Mouse (Mus musculus) CH12.LX (cell line): ENCODE measurements around the gene Nxph1. TPM values are rescaled to one million over a fixed set of nuclear protein-coding genes. Genes with fewer than 3 reads are reported as not detected.

Experiments used
- DNase-seq: peaks from one replicate; pipeline ENCODE4 v3.0.0-alpha.2; 2013; ENCODE audit errors: extremely low read depth
- H3K27ac ChIP-seq: 2 replicates; pipeline ENCODE4 v1.5.1; 2012; ENCODE audit warnings: low read depth, mild to moderate bottlenecking, control low read depth, moderate library complexity; ENCODE audit not compliant: insufficient read depth
- H3K27me3 ChIP-seq: replicated peaks from 2 replicates; pipeline ENCODE3; 2012; ENCODE audit warnings: inconsistent platforms
- H3K36me3 ChIP-seq, 2 experiments: replicated peaks in 1 of 2; 2 replicates each; pipeline versions ENCODE3 to v1.6.1; 2012; ENCODE audit warnings: inconsistent platforms in 1 of 2, low read length in 1 of 2, mild to moderate bottlenecking in 1 of 2, mixed read lengths in 1 of 2, moderate library complexity in 1 of 2; ENCODE audit not compliant: control insufficient read depth in 1 of 2, insufficient read depth in 1 of 2
- H3K4me1 ChIP-seq, 2 experiments: 2 replicates each; pipeline ENCODE4 v1.6.1; 2012; ENCODE audit warnings: inconsistent platforms in 1 of 2, moderate library complexity in 1 of 2; ENCODE audit not compliant: insufficient read depth in 2 of 2, control insufficient read depth in 1 of 2
- H3K4me2 ChIP-seq: 2 replicates; pipeline ENCODE4 v1.6.1; 2012; ENCODE audit warnings: low read depth, mild to moderate bottlenecking, control low read depth; ENCODE audit not compliant: poor library complexity, insufficient read depth, severe bottlenecking
- H3K4me3 ChIP-seq, 3 experiments: fragments of 150-350 bp in 1 of 3; sonication (generic) in 1 of 3; replicated peaks in 1 of 3; 2 replicates each; pipeline versions ENCODE3 to v1.5.1; 2011 to 2012; ENCODE audit warnings: low read depth in 2 of 3, low read length in 2 of 3, mild to moderate bottlenecking in 2 of 3, moderate library complexity in 2 of 3, control low read depth in 1 of 3, improper control_type of control experiment in 1 of 3, inconsistent platforms in 1 of 3, mixed read lengths in 1 of 3; ENCODE audit not compliant: poor library complexity in 1 of 3
- H3K79me2 ChIP-seq: replicated peaks from 2 replicates; pipeline ENCODE4 v1.6.1; 2012; ENCODE audit warnings: mild to moderate bottlenecking, moderate library complexity; ENCODE audit not compliant: control insufficient read depth, poor library complexity, insufficient read depth, severe bottlenecking; ENCODE audit errors: extremely low read depth
- H3K9ac ChIP-seq: 2 replicates; pipeline ENCODE4 v1.6.1; 2012; ENCODE audit warnings: low read depth, mild to moderate bottlenecking, control low read depth, moderate library complexity; ENCODE audit not compliant: insufficient read depth
- H3K9me3 ChIP-seq: replicated peaks from 2 replicates; pipeline ENCODE3; 2012; ENCODE audit warnings: low read length, inconsistent platforms, mixed read lengths
- CTCF ChIP-seq, 2 experiments: IDR thresholded peaks in 1 of 2; conservative IDR thresholded peaks in 1 of 2; 2 replicates each; pipeline ENCODE4 v1.5.1; 2011 to 2012; ENCODE audit warnings: low read depth in 2 of 2, low read length in 2 of 2, improper control_type of control experiment in 1 of 2, inconsistent platforms in 1 of 2, mild to moderate bottlenecking in 1 of 2, moderate library complexity in 1 of 2
- ELF1 ChIP-seq: IDR thresholded peaks from 2 replicates; pipeline ENCODE4 v1.6.1; 2014; ENCODE audit warnings: low read depth, mild to moderate bottlenecking, inconsistent platforms, low read length, improper control_type of control experiment
- ETS1 ChIP-seq: conservative IDR thresholded peaks from 2 replicates; pipeline ENCODE4 v1.6.1; 2012; ENCODE audit warnings: low read depth, mild to moderate bottlenecking, inconsistent platforms, low read length, improper control_type of control experiment, moderate library complexity
- IRF4 ChIP-seq: IDR thresholded peaks from 2 replicates; pipeline ENCODE4 v1.6.1; 2014; ENCODE audit warnings: low read depth, mild to moderate bottlenecking, inconsistent platforms, low read length, improper control_type of control experiment
- MAZ ChIP-seq: IDR thresholded peaks from 2 replicates; pipeline ENCODE4 v1.6.1; 2012; ENCODE audit warnings: low read depth, mild to moderate bottlenecking, inconsistent platforms, low read length, improper control_type of control experiment, moderate library complexity
- MXI1 ChIP-seq: IDR thresholded peaks from 2 replicates; pipeline ENCODE4 v1.6.1; 2011; ENCODE audit warnings: mild to moderate bottlenecking, low read depth, low read length, improper control_type of control experiment
- NELFE ChIP-seq: IDR thresholded peaks from 2 replicates; pipeline ENCODE4 v1.6.1; 2011; ENCODE audit warnings: low read depth, low read length, improper control_type of control experiment
- PAX5 ChIP-seq: IDR thresholded peaks from 2 replicates; pipeline ENCODE4 v1.6.1; 2012; ENCODE audit warnings: low read length, inconsistent platforms, mixed read lengths
- POLR2A ChIP-seq: IDR thresholded peaks from 2 replicates; pipeline ENCODE4 v1.6.1; 2011; ENCODE audit warnings: low read depth, mild to moderate bottlenecking, improper control_type of control experiment, low read length
- POLR2AphosphoS2 ChIP-seq: IDR thresholded peaks from 2 replicates; pipeline ENCODE4 v1.6.1; 2011; ENCODE audit warnings: low read depth, low read length, improper control_type of control experiment
- RAD21 ChIP-seq: IDR thresholded peaks from 2 replicates; pipeline ENCODE4 v1.6.1; 2011; ENCODE audit warnings: low read depth, mild to moderate bottlenecking, low read length, improper control_type of control experiment, moderate library complexity
- SIN3A ChIP-seq: IDR thresholded peaks from 2 replicates; pipeline ENCODE4 v1.6.1; 2012; ENCODE audit warnings: low read length, improper control_type of control experiment, inconsistent platforms
- SMC3 ChIP-seq: IDR thresholded peaks from 2 replicates; pipeline ENCODE4 v1.6.1; 2011; ENCODE audit warnings: low read depth, low read length, improper control_type of control experiment
- TCF12 ChIP-seq: IDR thresholded peaks from 2 replicates; pipeline ENCODE4 v1.6.1; 2014; ENCODE audit warnings: low read depth, mild to moderate bottlenecking, inconsistent platforms, low read length, improper control_type of control experiment
- USF1 ChIP-seq: IDR thresholded peaks from 2 replicates; pipeline ENCODE4 v1.6.1; 2014; ENCODE audit warnings: low read depth, mild to moderate bottlenecking, inconsistent platforms, low read length, improper control_type of control experiment
- ZC3H11A ChIP-seq: IDR thresholded peaks from 2 replicates; pipeline ENCODE4 v1.6.1; 2012; ENCODE audit warnings: low read depth, mild to moderate bottlenecking, inconsistent platforms, low read length, improper control_type of control experiment
- ZKSCAN1 ChIP-seq: IDR thresholded peaks from 2 replicates; pipeline ENCODE4 v1.6.1; 2012; ENCODE audit warnings: low read depth, inconsistent platforms, low read length, improper control_type of control experiment, borderline replicate concordance
- ZNF384 ChIP-seq: IDR thresholded peaks from 2 replicates; pipeline ENCODE4 v1.6.1; 2012; ENCODE audit warnings: low read depth, low read length, improper control_type of control experiment, inconsistent platforms
- dilution Hi-C: fragments of 300-500 bp; cut with MboI; formaldehyde crosslinking; loops from 2 replicates; pipeline ENCODE4 v1.14.3; 2020; ENCODE audit warnings: low sequenced_read_pairs; ENCODE audit not compliant: extremely low pct_unique_long_range_greater_than_20kb, extremely low pct_ligation_motif_present
- in situ Hi-C: fragments of 300-500 bp; cut with MboI; formaldehyde crosslinking; loops from 3 replicates; pipeline ENCODE4 v1.14.3; 2019; ENCODE audit warnings: low sequenced_read_pairs, low pct_ligation_motif_present, low pct_unique_long_range_greater_than_20kb, mixed read lengths
- polyA plus RNA-seq: library from polyadenylated mRNA; unstranded; fragments of >175 nt; gene quantifications from 2 replicates; pipeline ENCODE4 v1.2.1, GENCODE M21; 2012; ENCODE audit warnings: low read depth; ENCODE audit not compliant: insufficient read length
- total RNA-seq, 2 experiments: library from RNA; depleted of rRNA; stranded (reverse); fragments of 300-350 nt in 1 of 2; fragments of >200 nt in 1 of 2; gene quantifications; 2 replicates each; pipeline ENCODE4 v1.2.3; 2012 to 2014

The Nxph1 gene
- total and polyA plus RNA-seq, 3 experiments = not detected

GRCm38 (mm10) chr6:9234802-9235201 lies 286.6 kb downstream of the Nxph1 start:
- Histone ChIP-seq H3K4me1 (no peaks in the 10 kb centered on the region), H3K27me3 (no peaks in the 10 kb centered on the region), H3K4me2 (no peak overlapping the region), H3K9ac (no peak overlapping the region), H3K27ac (no peak overlapping the region), H3K36me3 (no peaks in the 10 kb centered on the region), H3K9me3 (no peaks in the 10 kb centered on the region), H3K4me3 (no peak overlapping the region), H3K79me2 (no peaks in the 10 kb centered on the region)
- peak; percentile 58 for DNase-seq
- in situ Hi-C loops = loop anchor here (25.0 kb wide), 1 partner anchor 298 kb away; the partner anchor contains the start of gene Nxph1
- peak; percentile 78 for TF ChIP-seq SMC3
- no peak for TF ChIP-seq SIN3A
- TF ChIP-seq TCF12 = no peak
- no peak for TF ChIP-seq ZKSCAN1
- no peak for TF ChIP-seq USF1
- TF ChIP-seq ETS1 = no peak
- no peak for TF ChIP-seq MAZ
- TF ChIP-seq IRF4 = no peak
- TF ChIP-seq PAX5 = no peak
- 0 out of 2 replicates have a peak, but pooled peaks have one; percentile 2 for TF ChIP-seq ZC3H11A
- no peak for TF ChIP-seq NELFE
- TF ChIP-seq MXI1 = no peak
- no peak for TF ChIP-seq ELF1
- peak; percentile 20 to 78; a peak in 3 of 4 replicates for TF ChIP-seq CTCF (conservative IDR thresholded peaks at IDR 0.05 in 1 of 2, IDR thresholded peaks at IDR 0.05 in 1 of 2; ENCODE audit: low read depth in 2 of 2, low read length in 2 of 2)
- TF ChIP-seq RAD21 = peak; percentile 69
- dilution Hi-C loops = no loop called here

DNA sequence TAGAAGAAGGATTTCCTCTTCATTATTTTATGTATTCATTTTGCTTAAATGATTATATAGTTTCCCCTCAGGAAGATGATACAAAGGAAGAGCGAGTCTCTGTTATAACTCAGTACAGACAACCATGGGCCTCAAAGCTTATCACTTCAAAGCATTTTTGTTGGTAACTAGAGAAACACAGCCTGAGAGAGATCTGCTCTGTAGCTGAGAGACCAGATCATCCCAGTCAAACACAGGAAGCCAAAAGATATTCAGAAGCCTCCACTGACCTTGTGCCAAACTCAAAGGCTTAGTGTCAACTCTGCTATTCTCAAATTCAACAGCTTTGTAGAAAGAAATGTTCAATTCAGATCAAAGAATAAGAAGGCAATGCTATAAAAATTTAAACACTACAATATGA lies 319.8 kb downstream of the Nxph1 start:
- Histone ChIP-seq H3K4me2 (no peak overlapping the region), H3K9ac (no peak overlapping the region), H3K79me2 (no peaks in the 10 kb centered on the region), H3K4me1 (no peaks in the 10 kb centered on the region), H3K27ac (no peak overlapping the region), H3K9me3 (no peaks in the 10 kb centered on the region), H3K27me3 (no peaks in the 10 kb centered on the region), H3K4me3 (no peak overlapping the region), H3K36me3 (no peaks in the 10 kb centered on the region)
- DNase-seq = no peak
- dilution Hi-C loops = no loop called here
- in situ Hi-C loops = no loop called here
- no peak for TF ChIP-seq POLR2A
- TF ChIP-seq ZNF384 = no peak
- no peak for TF ChIP-seq MAZ
- no peak for TF ChIP-seq POLR2AphosphoS2

Other genes with a start within 250 kb of the Nxph1 start
- gene Ica1, start 169.9 kb upstream of the Nxph1 start, total RNA-seq (2012; rRNA removed) = 0.29 and 0.59 TPM in 2 replicates
- gene Ica1, start 169.9 kb upstream of the Nxph1 start, total RNA-seq (2014; rRNA removed) = 0.14 TPM in 1 of 2 replicates, not detected in the other
- 0.56 TPM in 1 of 2 replicates, not detected in the other for gene Ica1, start 169.9 kb upstream of the Nxph1 start, polyA plus RNA-seq